Mouse (Mus musculus) G1E-ER4 (cell line): ENCODE results near the gene Sbf2. TPM values are rescaled to one million over a fixed set of nuclear protein-coding genes. Genes with fewer than 3 reads are reported as not detected.

Source experiments
- GATA1 ChIP-seq: IDR thresholded peaks from one replicate; pipeline ENCODE4 v1.8.0; 2012; ENCODE audit warnings: low read length, inconsistent platforms
- polyA plus RNA-seq: library from polyadenylated mRNA; stranded (reverse); fragments of >175 nt; gene quantifications from 2 replicates; pipeline ENCODE4 v1.2.3, GENCODE M21; 2012

The Sbf2 gene
- polyA plus RNA-seq, 1 experiment = not detected

DNA sequence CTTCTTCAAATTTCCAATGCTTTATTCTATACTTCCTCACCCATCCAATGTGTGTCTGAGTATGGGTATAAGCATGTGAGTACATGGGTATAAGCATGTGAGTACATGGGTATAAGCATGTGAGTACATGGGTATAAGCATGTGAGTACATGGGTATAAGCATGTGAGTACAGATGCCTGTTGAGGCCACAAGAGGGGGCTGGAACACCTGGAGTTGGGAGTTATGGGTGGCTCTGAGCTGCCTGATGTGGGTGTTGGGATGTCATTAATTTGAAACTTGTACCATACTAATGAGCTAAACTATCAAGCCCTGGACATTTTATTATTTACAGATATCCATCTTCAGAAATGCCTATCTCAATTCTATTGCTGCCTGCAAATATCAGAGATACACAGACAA is 230.4 kb downstream of the Sbf2 start:
- no peak for TF ChIP-seq GATA1

- TF ChIP-seq GATA1 = no peak
Observed at GRCm38 (mm10) chr7:110381625-110382024, 233.1 kb downstream of the Sbf2 start.

GRCm38 (mm10) chr7:110379335-110379914 is 235.3 kb downstream of the Sbf2 start:
- TF ChIP-seq GATA1 = no peak

DNA sequence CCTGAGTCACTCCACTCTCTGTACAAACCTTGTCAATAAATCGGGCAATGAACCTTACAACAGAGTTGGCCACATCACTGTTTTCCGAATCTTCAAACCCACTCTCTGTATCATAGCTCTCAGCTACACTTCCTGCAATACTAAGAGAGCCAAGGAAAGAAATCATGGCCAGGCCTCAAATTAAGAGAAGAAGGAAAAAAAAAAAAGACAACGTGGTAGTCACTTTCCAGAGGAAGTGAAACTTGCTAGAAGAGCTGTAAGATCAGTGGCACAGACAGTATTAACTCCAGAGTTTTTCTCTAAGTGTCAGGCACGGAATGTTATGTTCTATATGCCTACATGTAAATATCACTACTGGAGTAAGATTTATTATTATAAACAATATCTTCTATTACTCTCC is 242.2 kb downstream of the Sbf2 start:
- TF ChIP-seq GATA1 = no peak

- no peak for TF ChIP-seq GATA1
Observed at GRCm38 (mm10) chr7:110362005-110362404, 252.7 kb downstream of the Sbf2 start.

DNA sequence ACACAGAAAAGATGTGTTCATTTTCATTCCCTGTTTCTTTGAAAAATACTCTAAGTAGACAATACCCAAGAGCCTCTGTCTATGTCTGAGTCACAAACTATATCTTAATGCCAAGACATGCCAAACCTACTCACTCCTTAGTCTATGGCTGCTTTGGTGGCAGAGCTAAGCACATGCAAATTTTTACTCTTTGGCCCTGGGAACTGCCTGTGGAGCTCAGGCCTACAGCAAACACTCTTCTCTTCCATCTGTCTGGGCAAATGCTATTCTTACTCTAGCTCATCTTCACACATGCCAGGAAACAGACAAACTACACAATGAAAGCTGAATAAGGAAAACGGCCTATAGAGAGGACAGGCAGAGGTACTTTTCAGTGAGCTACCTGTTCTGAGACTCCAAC is 253.2 kb downstream of the Sbf2 start:
- TF ChIP-seq GATA1 = no peak

- TF ChIP-seq GATA1 = no peak
Observed at GRCm38 (mm10) chr7:110359391-110359790, 255.3 kb downstream of the Sbf2 start.

DNA sequence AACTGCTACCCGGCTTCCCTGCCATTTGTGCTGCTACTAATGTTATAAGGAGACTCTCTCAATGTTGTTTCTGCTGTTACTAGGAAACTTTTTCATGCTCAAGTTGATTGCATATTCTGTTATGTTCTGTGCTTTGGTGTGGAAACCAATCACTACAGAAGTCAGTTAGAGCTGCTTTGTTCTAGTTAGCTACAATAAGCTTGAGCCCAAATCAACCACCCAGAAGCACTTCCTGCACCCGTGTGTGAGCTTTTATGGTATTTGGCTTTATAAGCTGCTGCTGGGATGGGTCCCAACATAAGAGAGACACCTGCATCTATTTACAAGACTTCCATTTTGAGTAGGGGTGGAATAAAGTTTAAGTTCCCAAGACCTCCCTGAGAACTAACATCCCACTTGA is 260.8 kb downstream of the Sbf2 start:
- no peak for TF ChIP-seq GATA1

DNA sequence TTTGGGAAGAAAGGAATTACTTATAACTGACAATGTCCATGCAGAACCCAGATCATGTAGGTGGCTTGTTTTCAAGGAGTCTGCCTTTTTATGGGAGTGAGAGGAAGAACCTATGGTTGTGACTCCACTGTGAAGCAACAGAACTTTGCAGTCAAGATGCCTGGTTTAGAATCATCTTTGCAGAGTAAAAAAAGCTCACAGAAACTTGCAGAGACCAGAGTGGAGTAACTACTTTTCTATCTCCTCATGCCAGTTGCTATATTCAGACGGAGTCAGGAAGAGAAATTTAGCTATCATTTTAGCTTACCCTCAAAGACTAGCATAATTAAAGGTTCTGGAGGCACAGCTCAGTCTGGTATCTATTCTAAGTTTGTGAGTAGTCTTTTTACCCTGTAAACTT is 267.5 kb downstream of the Sbf2 start:
- no peak for TF ChIP-seq GATA1

DNA sequence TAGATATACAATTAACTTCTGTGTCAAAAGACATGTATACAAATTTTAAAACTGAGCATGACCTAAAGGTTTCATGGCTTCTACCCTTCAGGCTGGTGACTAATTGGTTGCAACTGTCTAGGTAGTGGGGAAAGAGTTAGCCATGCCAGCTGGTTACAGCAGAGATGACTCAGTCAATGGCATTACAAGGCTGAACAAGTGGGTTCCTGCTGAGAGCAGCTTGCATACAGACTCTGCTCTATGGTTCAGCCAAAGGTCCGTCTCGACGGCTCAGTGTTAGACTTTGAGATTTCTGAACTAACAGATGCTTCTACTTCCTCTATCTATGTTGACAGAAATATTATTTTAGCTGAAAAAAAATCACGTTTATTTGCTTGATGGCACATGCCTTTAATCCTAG is 277.1 kb downstream of the Sbf2 start:
- no peak for TF ChIP-seq GATA1

DNA sequence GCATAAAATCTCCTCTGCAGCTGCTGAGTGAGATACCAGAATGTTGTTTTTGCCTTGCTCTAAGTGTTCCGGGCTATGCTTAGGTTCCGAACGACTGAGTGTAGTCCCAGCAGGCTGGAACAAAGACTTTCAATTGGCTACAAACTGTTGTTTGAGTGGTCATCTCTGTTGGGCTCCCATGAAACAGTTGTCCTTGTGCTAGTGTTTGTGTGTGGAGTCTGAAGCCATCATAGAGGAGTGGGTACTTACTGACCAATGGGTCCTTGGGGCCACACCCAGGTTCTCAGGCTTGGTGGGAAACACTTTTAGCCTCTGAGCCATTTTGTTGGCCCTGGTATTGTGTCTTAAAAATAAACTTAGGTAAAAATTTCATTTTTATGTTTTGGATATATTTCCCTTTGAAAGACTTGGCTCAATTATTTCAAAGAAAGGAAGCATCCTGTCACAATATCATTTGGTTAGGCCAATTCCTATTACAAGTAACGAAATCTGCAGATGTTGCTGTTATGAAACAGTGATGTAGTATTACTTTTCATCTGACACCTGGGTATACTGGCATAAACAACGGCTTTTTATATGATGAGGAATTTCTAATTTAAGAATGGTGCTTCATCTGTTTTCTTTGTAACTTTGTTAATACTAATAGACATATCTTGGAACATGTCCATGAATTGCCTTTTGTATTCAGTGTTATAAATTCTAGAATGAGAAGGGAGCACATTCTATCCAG is 289.2 kb downstream of the Sbf2 start:
- no peak for TF ChIP-seq GATA1

DNA sequence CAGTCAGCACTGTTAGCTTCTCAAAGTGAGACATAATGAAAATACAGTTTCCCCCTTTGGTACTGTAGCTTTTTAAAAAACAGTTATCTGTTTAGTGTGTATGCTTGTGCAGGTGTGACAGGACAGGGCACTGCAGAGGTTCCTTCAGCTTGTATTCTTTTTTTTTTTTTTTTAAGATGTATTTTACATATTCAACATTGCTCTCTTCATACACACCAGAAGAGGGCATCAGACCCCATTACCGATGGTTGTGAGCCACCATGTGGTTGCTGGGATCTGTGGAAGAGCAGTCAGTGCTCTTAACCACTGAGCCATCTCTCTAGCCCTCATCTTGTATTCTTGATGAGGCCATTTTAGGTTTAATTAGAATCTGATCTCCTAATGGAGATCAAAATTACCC is 289.9 kb downstream of the Sbf2 start:
- TF ChIP-seq GATA1 = no peak

- TF ChIP-seq GATA1 = no peak
Observed at GRCm38 (mm10) chr7:110321106-110321505, 293.6 kb downstream of the Sbf2 start.

- TF ChIP-seq GATA1 = no peak
Observed at GRCm38 (mm10) chr7:110318971-110319519, 295.7 kb downstream of the Sbf2 start.

GRCm38 (mm10) chr7:110317412-110317811 is 297.3 kb downstream of the Sbf2 start:
- no peak for TF ChIP-seq GATA1

DNA sequence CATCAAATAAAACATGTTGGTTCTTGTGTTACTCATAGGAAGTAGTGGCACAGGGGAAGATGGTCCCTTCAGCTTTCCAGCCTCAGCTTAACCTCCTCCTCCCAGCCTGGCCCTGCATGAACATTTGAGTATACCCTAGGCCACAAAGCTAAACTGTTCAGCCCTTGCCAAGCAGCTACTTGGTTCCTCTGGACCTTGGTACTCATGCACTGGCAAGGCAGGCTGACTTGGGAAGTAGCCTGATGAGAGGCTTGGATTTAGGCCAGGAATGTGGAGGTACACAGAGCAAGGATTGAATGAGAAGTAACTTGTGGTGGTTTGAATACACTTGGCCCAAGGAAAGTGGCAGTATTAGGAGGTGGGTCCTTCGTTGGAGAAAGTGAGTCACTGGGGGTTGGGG is 299.4 kb downstream of the Sbf2 start:
- TF ChIP-seq GATA1 = no peak

DNA sequence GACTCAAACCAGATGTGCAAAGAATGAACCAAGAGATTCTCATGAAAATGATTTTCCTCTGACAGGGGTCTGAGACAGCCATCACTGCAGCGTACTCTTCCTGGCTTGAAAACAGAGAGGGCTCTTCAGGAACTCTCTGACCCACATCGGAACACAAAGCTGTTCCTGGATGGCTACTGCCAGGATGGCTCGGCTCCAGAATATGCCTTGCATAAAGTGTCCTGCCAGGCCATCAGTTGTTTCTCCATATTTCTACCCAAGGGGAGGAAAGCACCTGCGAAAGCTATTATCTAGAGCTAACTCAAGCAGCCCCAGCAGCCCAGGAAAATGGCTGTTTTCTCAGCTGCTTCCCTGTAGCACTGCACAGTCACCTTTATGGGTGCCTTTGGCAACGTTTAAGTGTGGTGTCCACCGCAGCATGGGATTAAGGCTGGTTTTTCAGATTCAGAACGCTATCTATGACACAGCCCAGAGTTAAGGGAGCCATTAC is 300.3 kb downstream of the Sbf2 start:
- no peak for TF ChIP-seq GATA1
